Mouse (Mus musculus) fibroblast of lung, adult 2 months (primary cell): Measurements from ENCODE around the gene Hba-a2.
"Not testable (repeated sequence)": the region's sequence is repeated elsewhere in the genome, so short reads cannot be mapped to it uniquely, and the experiment has no call there.

Experiments
- DNase-seq: peaks from one replicate; pipeline ENCODE4 v3.0.0-alpha.2; 2011; ENCODE audit warnings: low read depth

The Hba-a2 gene

GRCm38 (mm10) chr11:32296203-32296602 lies at the start of gene Hba-a2:
Gene Hba-a2 (plus strand): TSS chr11:32296489.
- DNase-seq, result not testable (repeated sequence)

DNA sequence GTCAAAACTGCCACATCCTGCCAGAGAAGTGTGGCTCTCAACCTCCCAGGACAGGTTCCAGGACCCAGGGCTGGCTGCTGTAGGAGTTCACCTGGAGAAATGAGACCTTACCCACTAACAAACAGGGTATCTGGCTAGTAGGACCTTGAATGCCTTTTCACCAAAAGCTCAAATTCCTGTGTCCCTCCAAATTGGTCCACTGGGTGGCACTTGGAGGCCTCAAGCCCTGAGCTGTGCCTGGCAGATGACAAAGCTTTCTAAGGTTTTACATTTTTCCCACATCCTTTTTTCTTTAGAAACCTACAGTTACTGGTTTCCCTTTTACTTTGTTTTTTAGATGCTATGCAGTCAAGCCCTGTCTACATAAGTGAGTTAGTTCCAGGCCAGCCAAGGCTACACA lies 49.2 kb upstream of the Hba-a2 start:
- no peak for DNase-seq

GRCm38 (mm10) chr11:32248350-32248749 lies 47.9 kb upstream of the Hba-a2 start:
- DNase-seq, result no peak

- no peak for DNase-seq
Observed at GRCm38 (mm10) chr11:32250880-32251763, 45.2 kb upstream of the Hba-a2 start.

- no peak for DNase-seq
Observed at GRCm38 (mm10) chr11:32253121-32253520, 43.2 kb upstream of the Hba-a2 start.

DNA sequence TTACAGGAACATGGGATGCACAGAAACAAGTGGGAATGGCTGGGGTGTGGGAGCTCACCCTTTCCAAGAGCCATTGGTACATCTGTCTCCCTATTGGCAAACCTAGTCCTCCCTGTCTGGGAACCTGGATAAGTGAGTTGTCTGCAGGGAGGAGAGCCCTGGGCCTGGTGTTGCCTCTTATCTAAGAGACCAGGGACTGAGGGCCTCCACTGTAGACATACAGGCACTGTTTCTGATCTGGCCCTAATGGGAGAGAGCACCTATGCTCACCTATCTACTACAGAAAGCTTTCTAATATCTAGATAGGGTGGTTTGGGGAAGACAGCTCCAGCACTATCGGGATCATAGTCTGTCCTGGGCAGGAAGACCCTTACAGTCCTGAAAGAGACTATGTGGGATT lies 40.1 kb upstream of the Hba-a2 start:
- DNase-seq, result no peak

DNA sequence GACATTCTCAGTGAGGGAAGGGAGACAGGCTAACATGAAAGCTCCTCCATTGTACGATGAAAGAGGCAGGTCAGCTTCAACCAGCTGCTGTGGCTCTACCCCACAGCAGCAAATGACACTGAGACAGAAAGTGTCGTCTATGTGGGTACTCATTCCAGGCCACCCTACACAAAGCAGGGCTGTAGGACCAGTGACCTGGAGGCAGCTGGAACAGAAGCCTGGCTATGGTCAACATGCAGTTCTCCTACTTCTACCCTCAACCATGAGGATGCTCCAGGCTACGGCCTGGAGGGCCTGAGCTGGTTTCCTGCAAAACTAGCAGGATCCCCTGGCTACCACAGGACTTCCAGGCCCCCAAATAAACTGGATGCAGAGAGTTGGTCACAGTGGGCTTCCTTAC lies 39.7 kb upstream of the Hba-a2 start:
- no peak for DNase-seq

GRCm38 (mm10) chr11:32262674-32263415 lies 33.4 kb upstream of the Hba-a2 start:
- no peak for DNase-seq

- DNase-seq, result no peak
Observed at GRCm38 (mm10) chr11:32265117-32265738, 31.1 kb upstream of the Hba-a2 start.

- DNase-seq, result no peak
Observed at GRCm38 (mm10) chr11:32266194-32266593, 30.1 kb upstream of the Hba-a2 start.

DNA sequence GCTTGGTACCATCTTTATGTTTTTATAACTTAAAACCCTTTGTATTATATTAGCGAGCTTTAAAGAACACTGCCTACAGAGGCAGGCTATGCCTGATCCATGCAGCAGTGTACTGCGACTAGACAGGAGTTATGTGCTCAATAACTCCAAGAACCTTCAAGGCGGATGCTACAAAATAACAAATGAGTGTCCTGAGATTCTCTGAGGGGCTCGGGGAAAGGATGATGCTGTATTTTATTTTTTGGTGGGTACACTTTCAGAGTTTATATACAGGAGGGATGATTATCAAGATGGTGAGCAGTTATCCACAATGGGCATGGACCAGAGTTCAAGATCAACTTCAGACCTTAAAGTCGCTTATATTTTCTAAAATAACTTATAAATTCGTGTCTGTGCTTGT lies 29.5 kb upstream of the Hba-a2 start:
- DNase-seq, result no peak

- DNase-seq, result peak; percentile 82
Observed at GRCm38 (mm10) chr11:32267188-32267884, 29.0 kb upstream of the Hba-a2 start, which contains the start of gene Nprl3. Gene Nprl3 (minus strand): TSS chr11:32267707.

GRCm38 (mm10) chr11:32267964-32268363 lies 28.3 kb upstream of the Hba-a2 start:
- no peak for DNase-seq

DNA sequence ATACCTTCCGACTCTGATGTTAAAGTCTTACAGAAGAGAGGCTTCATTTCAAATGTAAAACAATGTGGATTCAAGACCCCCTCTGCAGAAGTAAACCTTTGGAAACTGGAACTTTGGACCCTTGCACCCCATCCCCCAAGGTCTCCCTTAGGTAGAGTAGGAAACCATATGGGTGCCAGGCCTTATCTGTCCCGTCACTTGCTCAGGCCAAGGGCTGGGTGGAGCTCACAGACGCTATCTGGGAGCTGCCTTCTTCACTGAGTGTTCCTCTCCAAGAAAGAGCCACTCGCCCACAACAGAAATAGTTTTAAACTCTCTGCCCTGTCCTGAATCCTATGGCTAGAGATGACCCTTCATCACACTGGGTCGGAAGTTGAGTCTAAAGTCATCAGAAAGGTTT lies 27.3 kb upstream of the Hba-a2 start:
- DNase-seq, result no peak

- no peak for DNase-seq
Observed at GRCm38 (mm10) chr11:32271178-32271577, 25.1 kb upstream of the Hba-a2 start.

- DNase-seq, result no peak
Observed at GRCm38 (mm10) chr11:32276347-32276746, 19.9 kb upstream of the Hba-a2 start, which contains the start of gene Hba-x. Gene Hba-x (plus strand): TSS chr11:32276400.

DNA sequence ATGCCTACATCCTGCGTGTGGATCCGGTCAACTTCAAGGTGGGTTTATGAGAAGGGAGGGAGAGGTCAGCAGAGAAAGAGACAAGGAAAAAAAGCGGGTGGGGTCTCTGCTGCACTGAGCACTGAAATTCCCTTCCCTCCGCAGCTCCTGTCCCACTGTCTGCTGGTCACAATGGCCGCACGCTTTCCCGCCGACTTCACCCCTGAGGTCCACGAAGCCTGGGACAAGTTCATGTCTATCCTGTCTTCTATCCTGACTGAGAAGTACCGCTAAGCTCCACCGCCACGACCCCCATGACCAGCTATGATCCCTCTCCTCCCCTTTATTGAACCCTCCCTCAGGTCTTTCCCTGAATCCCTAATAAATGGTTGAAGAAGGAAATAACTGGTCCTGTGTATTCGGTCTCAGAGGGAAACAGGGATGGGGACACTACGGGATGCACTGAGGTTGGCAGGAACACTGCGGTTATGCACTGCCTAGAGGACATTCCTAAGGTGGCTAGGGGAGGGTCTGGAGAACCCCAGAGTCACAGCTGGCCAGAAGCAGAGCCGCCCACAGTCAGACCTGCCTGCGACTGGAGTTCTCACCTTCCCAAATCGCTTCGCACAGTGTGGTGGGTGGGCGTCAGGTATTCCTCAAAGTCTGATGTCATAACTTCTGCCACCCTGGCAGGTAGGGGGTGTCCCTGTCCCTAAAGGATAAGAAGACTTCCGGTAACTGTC lies 18.4 kb upstream of the Hba-a2 start:
- DNase-seq, result no peak

GRCm38 (mm10) chr11:32278458-32278957 lies 17.8 kb upstream of the Hba-a2 start:
- DNase-seq, result no peak

- no peak for DNase-seq
Observed at GRCm38 (mm10) chr11:32280646-32281045, 15.6 kb upstream of the Hba-a2 start.

GRCm38 (mm10) chr11:32281416-32282144 lies 14.7 kb upstream of the Hba-a2 start:
- DNase-seq, result no peak
